In genomic region chr6:83427968-83428731, GRCm38 (mm10) we compare ENCODE assay signal across 7 mouse cellular contexts. TPM values are rescaled to one million over a fixed set of nuclear protein-coding genes. Genes with fewer than 3 reads are reported as not detected.
DNase-seq lines count a peak whose midpoint lies in the region; ATAC-seq and TF ChIP-seq lines count a peak whose summit lies in the region.

No protein-coding gene starts in this region.

- 45% methylated on average over 5 of the region's 5 CpGs for WGBS in heart, embryonic 10.5 days
- WGBS in stomach, postnatal 0 days = 23% methylated on average over 5 of the region's 5 CpGs

- H3K27ac ChIP-seq in heart, embryonic 10.5 days = peak overlapping the region; percentile 37
- H3K27ac ChIP-seq in stomach, postnatal 0 days (replicated peaks) = peak overlapping the region; percentile 82

- H3K4me1 ChIP-seq in heart, embryonic 10.5 days = peaks cover 47% of the 10 kb centered on the region
- peaks cover 16% of the 10 kb centered on the region for H3K4me1 ChIP-seq in stomach, postnatal 0 days (replicated peaks; ENCODE audit: control insufficient read depth, insufficient read depth)

- no peak overlapping the region for H3K9ac ChIP-seq in stomach, postnatal 0 days (ENCODE audit: low read length)

- H3K4me3 ChIP-seq in heart, embryonic 10.5 days = no peak overlapping the region; the same call in 1 of the 2 replicates
- H3K4me3 ChIP-seq in stomach, postnatal 0 days (ENCODE audit: low read depth, low read length) = no peak overlapping the region

- peak; percentile 50 for ATAC-seq in stomach, postnatal 0 days (ENCODE audit: low FRiP score, low TSS enrichment)

- no peaks in the 10 kb centered on the region for H3K27me3 ChIP-seq in heart, embryonic 10.5 days (ENCODE audit: insufficient read depth, poor library complexity, severe bottlenecking)
- H3K27me3 ChIP-seq in stomach, postnatal 0 days (ENCODE audit: control insufficient read depth, insufficient read depth, low read length) = no peaks in the 10 kb centered on the region

- DNase-seq in urinary bladder, postnatal 14 days (ENCODE audit: low spot score) = peak; percentile 55
- DNase-seq in urinary bladder, postnatal 10 days (ENCODE audit: low spot score) = no peak
- peak; percentile 85 to 88 for DNase-seq in cerebellum, postnatal 25 days
- no peak for DNase-seq in heart, embryonic 10.5 days (ENCODE audit: low spot score)
- DNase-seq in kidney, postnatal 10 days = peak; percentile 69
- DNase-seq in lung, postnatal 10 days = peak; percentile 77
- peak; percentile 42 for DNase-seq in stomach, postnatal 0 days (ENCODE audit: low spot score)

- TF ChIP-seq CTCF in stomach, postnatal 0 days (IDR thresholded peaks at IDR 0.05; ENCODE audit: low read depth) = no peak

- peaks cover 39% of the 10 kb centered on the region for H3K36me3 ChIP-seq in heart, embryonic 10.5 days
- no peaks in the 10 kb centered on the region for H3K36me3 ChIP-seq in stomach, postnatal 0 days (ENCODE audit: control insufficient read depth, insufficient read depth, low read length)

- H3K9me3 ChIP-seq in heart, embryonic 10.5 days = no peaks in the 10 kb centered on the region
- H3K9me3 ChIP-seq in stomach, postnatal 0 days (ENCODE audit: control insufficient read depth, low read length) = no peaks in the 10 kb centered on the region

- TF ChIP-seq EP300 in stomach, postnatal 0 days (optimal IDR thresholded peaks at IDR 0.05) = no peak

- no peak overlapping the region for H3K4me2 ChIP-seq in stomach, postnatal 0 days (replicated peaks; ENCODE audit: low read depth)

RNA-seq across cellular contexts. Expression of gene Tet3, which starts 30.7 kb away (rescaled TPM):
- polyA plus RNA-seq in heart, embryonic 10.5 days (2016; fragmentation: Nextera tagmentation; extraction: Ambion mirVana) = 29.8 and 31.3 TPM in 2 replicates
- polyA plus RNA-seq in stomach, postnatal 0 days (2015; fragmentation: Nextera tagmentation; extraction: Ambion mirVana) = 21.4 and 22.7 TPM in 2 replicates

Comparison
In these comparisons a context has a peak if more than half of its experiments do, and no peak if none do; other contexts are left out.
1. DNase-seq: peak in urinary bladder, postnatal 14 days (single experiment), cerebellum, postnatal 25 days (2 of 2), kidney, postnatal 10 days (single experiment), lung, postnatal 10 days (single experiment) and stomach, postnatal 0 days (single experiment); none in urinary bladder, postnatal 10 days (single experiment) and heart, embryonic 10.5 days (single experiment).